Mouse (Mus musculus): ENCODE measurements around the gene Abat.

The Abat gene

GRCm38 (mm10) chr16:8573751-8574150, 60.5 kb downstream of the Abat start:
- DNase-seq (ENCODE audit: low read depth) = no peak

GRCm38 (mm10) chr16:8574316-8574715, 61.1 kb downstream of the Abat start:
- no peak for DNase-seq (ENCODE audit: low read depth)

GRCm38 (mm10) chr16:8576111-8576510, 62.9 kb downstream of the Abat start:
- no peak for DNase-seq (ENCODE audit: low read depth)

GRCm38 (mm10) chr16:8576901-8577300, 63.7 kb downstream of the Abat start:
- no peak for DNase-seq (ENCODE audit: low read depth)

GRCm38 (mm10) chr16:8578326-8578725, 65.1 kb downstream of the Abat start:
- no peak for DNase-seq (ENCODE audit: low read depth)

GRCm38 (mm10) chr16:8579546-8579945, 66.3 kb downstream of the Abat start:
- no peak for DNase-seq (ENCODE audit: low read depth)

GRCm38 (mm10) chr16:8581661-8582239, 68.5 kb downstream of the Abat start:
- DNase-seq (ENCODE audit: low read depth) = no peak

GRCm38 (mm10) chr16:8582579-8583295, 69.5 kb downstream of the Abat start:
- no peak for DNase-seq (ENCODE audit: low read depth)

- no peak for DNase-seq (ENCODE audit: low read depth)
Observed at GRCm38 (mm10) chr16:8584248-8584647, 71.0 kb downstream of the Abat start.

- DNase-seq (ENCODE audit: low read depth) = no peak
Observed at GRCm38 (mm10) chr16:8585056-8585455, 71.8 kb downstream of the Abat start.

GRCm38 (mm10) chr16:8595411-8595810, 82.2 kb downstream of the Abat start:
- DNase-seq (ENCODE audit: low read depth) = no peak

GRCm38 (mm10) chr16:8596336-8596735, 83.1 kb downstream of the Abat start:
- DNase-seq (ENCODE audit: low read depth) = no peak

GRCm38 (mm10) chr16:8597516-8597915, 84.3 kb downstream of the Abat start:
- DNase-seq (ENCODE audit: low read depth) = no peak

- no peak for DNase-seq (ENCODE audit: low read depth)
Observed at GRCm38 (mm10) chr16:8603789-8604188, 90.6 kb downstream of the Abat start.

GRCm38 (mm10) chr16:8610397-8610796, 97.2 kb downstream of the Abat start:
- DNase-seq (ENCODE audit: low read depth) = no peak

- no peak for DNase-seq (ENCODE audit: low read depth)
Observed at GRCm38 (mm10) chr16:8612214-8613005, 99.2 kb downstream of the Abat start.

- no peak for DNase-seq (ENCODE audit: low read depth)
Observed at GRCm38 (mm10) chr16:8613039-8613438, 99.8 kb downstream of the Abat start.

- no peak for DNase-seq (ENCODE audit: low read depth)
Observed at GRCm38 (mm10) chr16:8613447-8613846, 100.2 kb downstream of the Abat start.

GRCm38 (mm10) chr16:8619659-8620314, 106.6 kb downstream of the Abat start:
- DNase-seq (ENCODE audit: low read depth) = peak; percentile 5

- no peak for DNase-seq (ENCODE audit: low read depth)
Observed at GRCm38 (mm10) chr16:8620315-8621115, 107.3 kb downstream of the Abat start.

- DNase-seq (ENCODE audit: low read depth) = no peak
Observed at GRCm38 (mm10) chr16:8630419-8630818, 117.2 kb downstream of the Abat start.

- DNase-seq (ENCODE audit: low read depth) = no peak
Observed at GRCm38 (mm10) chr16:8631428-8631827, 118.2 kb downstream of the Abat start.
